Mouse (Mus musculus) MEL (cell line): Measurements from ENCODE around the gene Gm43552. TPM values are rescaled to one million over a fixed set of nuclear protein-coding genes. Genes with fewer than 3 reads are reported as not detected.

Source experiments
- DNase-seq: peaks from one replicate; pipeline ENCODE4 v3.0.0; 2011; ENCODE audit warnings: low read depth, low spot score
- H3K27ac ChIP-seq: 2 replicates; pipeline ENCODE4 v1.5.1; 2012; ENCODE audit warnings: low read depth, mild to moderate bottlenecking, control low read depth, low read length, moderate library complexity; ENCODE audit not compliant: control insufficient read depth
- H3K27me3 ChIP-seq, 2 experiments: fragments of 150-350 bp in 1 of 2; sonication (generic) in 1 of 2; 2 replicates each; pipeline ENCODE4 v1.6.1; 2012; ENCODE audit warnings: low read length in 2 of 2, mild to moderate bottlenecking in 2 of 2, improper control_type of control experiment in 1 of 2, moderate library complexity in 1 of 2; ENCODE audit not compliant: insufficient read depth in 2 of 2, control insufficient read depth in 1 of 2
- H3K36me3 ChIP-seq, 2 experiments: 2 replicates each; pipeline ENCODE4 v1.6.1; 2012 to 2014; ENCODE audit warnings: low read length in 2 of 2, improper control_type of control experiment in 1 of 2, inconsistent platforms in 1 of 2, mild to moderate bottlenecking in 1 of 2; ENCODE audit not compliant: insufficient read depth in 2 of 2, control insufficient read depth in 1 of 2
- H3K4me1 ChIP-seq, 2 experiments: fragments of 150-350 bp in 1 of 2; sonication (generic) in 1 of 2; 2 replicates each; pipeline ENCODE4 v1.6.1; 2012; ENCODE audit warnings: low read length in 2 of 2, improper control_type of control experiment in 1 of 2, mild to moderate bottlenecking in 1 of 2; ENCODE audit not compliant: insufficient read depth in 2 of 2, control insufficient read depth in 1 of 2
- H3K4me3 ChIP-seq, 2 experiments: fragments of 150-350 bp in 1 of 2; sonication (generic) in 1 of 2; 2 replicates each; pipeline ENCODE4 v1.5.1; 2012; ENCODE audit warnings: low read depth in 2 of 2, low read length in 2 of 2, mild to moderate bottlenecking in 2 of 2, moderate library complexity in 2 of 2, control low read depth in 1 of 2, improper control_type of control experiment in 1 of 2; ENCODE audit not compliant: control insufficient read depth in 1 of 2, insufficient read depth in 1 of 2
- H3K79me2 ChIP-seq: 2 replicates; pipeline ENCODE4 v1.6.1; 2012; ENCODE audit warnings: mild to moderate bottlenecking, low read length, moderate library complexity; ENCODE audit not compliant: control insufficient read depth, poor library complexity, insufficient read depth
- H3K9ac ChIP-seq: 2 replicates; pipeline ENCODE4 v1.6.1; 2012; ENCODE audit warnings: low read depth, mild to moderate bottlenecking, control low read depth, low read length, moderate library complexity; ENCODE audit not compliant: control insufficient read depth, poor library complexity, severe bottlenecking
- H3K9me3 ChIP-seq: fragments of 150-350 bp; sonication (generic); replicated peaks from 2 replicates; pipeline ENCODE4 v1.6.1; 2012; ENCODE audit warnings: mild to moderate bottlenecking, low read length, improper control_type of control experiment, moderate library complexity; ENCODE audit not compliant: insufficient read depth
- BHLHE40 ChIP-seq: IDR thresholded peaks from 2 replicates; pipeline ENCODE4 v1.6.1; 2012; ENCODE audit warnings: low read depth, mild to moderate bottlenecking, inconsistent platforms, low read length, improper control_type of control experiment, borderline replicate concordance
- CHD1 ChIP-seq: IDR thresholded peaks from 2 replicates; pipeline ENCODE4 v1.6.1; 2012; ENCODE audit warnings: low read depth, mild to moderate bottlenecking, inconsistent platforms, low read length, improper control_type of control experiment
- CTCF ChIP-seq, 3 experiments: IDR thresholded peaks in 2 of 3; conservative IDR thresholded peaks in 1 of 3; 2 replicates each; pipeline ENCODE4 v1.5.1; 2011 to 2012; ENCODE audit warnings: low read length in 3 of 3, low read depth in 2 of 3, mild to moderate bottlenecking in 2 of 3, improper control_type of control experiment in 1 of 3, inconsistent platforms in 1 of 3, mixed read lengths in 1 of 3, moderate library complexity in 1 of 3; ENCODE audit not compliant: control insufficient read depth in 1 of 3, insufficient read depth in 1 of 3, poor library complexity in 1 of 3, severe bottlenecking in 1 of 3
- ELF1 ChIP-seq: IDR thresholded peaks from 2 replicates; pipeline ENCODE4 v1.6.1; 2014; ENCODE audit warnings: low read depth, mild to moderate bottlenecking, inconsistent platforms, low read length, improper control_type of control experiment, moderate library complexity
- ETS1 ChIP-seq: IDR thresholded peaks from 2 replicates; pipeline ENCODE4 v1.6.1; 2012; ENCODE audit warnings: low read depth, mild to moderate bottlenecking, inconsistent platforms, low read length, improper control_type of control experiment, moderate library complexity
- GATA1 ChIP-seq: IDR thresholded peaks from 2 replicates; pipeline ENCODE4 v1.6.1; 2011; ENCODE audit warnings: low read depth, low read length, improper control_type of control experiment
- HCFC1 ChIP-seq: IDR thresholded peaks from 2 replicates; pipeline ENCODE4 v1.6.1; 2012; ENCODE audit warnings: low read depth, mild to moderate bottlenecking, inconsistent platforms, low read length, improper control_type of control experiment, moderate library complexity
- JUND ChIP-seq: IDR thresholded peaks from 2 replicates; pipeline ENCODE4 v1.6.1; 2011; ENCODE audit warnings: low read depth, mild to moderate bottlenecking, improper control_type of control experiment, low read length
- KAT2A ChIP-seq: conservative IDR thresholded peaks from 2 replicates; pipeline ENCODE4 v1.6.1; 2012; ENCODE audit warnings: low read depth, low read length, improper control_type of control experiment, inconsistent platforms
- MAFK ChIP-seq: IDR thresholded peaks from 2 replicates; pipeline ENCODE4 v1.6.1; 2011; ENCODE audit warnings: low read depth, mild to moderate bottlenecking, low read length, improper control_type of control experiment, borderline replicate concordance
- MAX ChIP-seq: IDR thresholded peaks from 2 replicates; pipeline ENCODE4 v1.6.1; 2011; ENCODE audit warnings: low read length, improper control_type of control experiment
- MAZ ChIP-seq: IDR thresholded peaks from 2 replicates; pipeline ENCODE4 v1.6.1; 2012; ENCODE audit warnings: low read depth, mild to moderate bottlenecking, inconsistent platforms, low read length, improper control_type of control experiment
- MXI1 ChIP-seq: IDR thresholded peaks from 2 replicates; pipeline ENCODE4 v1.6.1; 2011; ENCODE audit warnings: mild to moderate bottlenecking, low read depth, low read length, improper control_type of control experiment
- MYB ChIP-seq: IDR thresholded peaks from 2 replicates; pipeline ENCODE4 v1.6.1; 2011; ENCODE audit warnings: mild to moderate bottlenecking, low read depth, low read length, improper control_type of control experiment
- POLR2A ChIP-seq, 2 experiments: IDR thresholded peaks; 2 replicates each; pipeline ENCODE4 v1.6.1; 2011 to 2012; ENCODE audit warnings: low read length in 2 of 2, mild to moderate bottlenecking in 2 of 2, control low read depth in 1 of 2, improper control_type of control experiment in 1 of 2, low read depth in 1 of 2, moderate library complexity in 1 of 2; ENCODE audit not compliant: control insufficient read depth in 1 of 2, insufficient read depth in 1 of 2, poor library complexity in 1 of 2
- TAL1 ChIP-seq: IDR thresholded peaks from 2 replicates; pipeline ENCODE4 v1.6.1; 2012; ENCODE audit warnings: mild to moderate bottlenecking, inconsistent platforms, low read length, moderate library complexity, mixed read lengths
- TCF12 ChIP-seq: IDR thresholded peaks from 2 replicates; pipeline ENCODE4 v1.6.1; 2014; ENCODE audit warnings: low read depth, mild to moderate bottlenecking, inconsistent platforms, low read length, improper control_type of control experiment, moderate library complexity
- USF1 ChIP-seq: IDR thresholded peaks from 2 replicates; pipeline ENCODE4 v1.6.1; 2014; ENCODE audit warnings: low read depth, mild to moderate bottlenecking, inconsistent platforms, low read length, improper control_type of control experiment, moderate library complexity
- USF2 ChIP-seq, 2 experiments: IDR thresholded peaks; 2 replicates each; pipeline ENCODE4 v1.6.1; 2011 to 2012; ENCODE audit warnings: improper control_type of control experiment in 2 of 2, low read length in 2 of 2, borderline replicate concordance in 1 of 2, inconsistent platforms in 1 of 2, low read depth in 1 of 2, mild to moderate bottlenecking in 1 of 2; ENCODE audit not compliant: insufficient read depth in 1 of 2
- ZC3H11A ChIP-seq: IDR thresholded peaks from 2 replicates; pipeline ENCODE4 v1.6.1; 2012; ENCODE audit warnings: low read depth, mild to moderate bottlenecking, inconsistent platforms, low read length, improper control_type of control experiment
- ZKSCAN1 ChIP-seq: IDR thresholded peaks from 2 replicates; pipeline ENCODE4 v1.6.1; 2012; ENCODE audit warnings: low read depth, mild to moderate bottlenecking, inconsistent platforms, low read length, improper control_type of control experiment, moderate library complexity
- ZMIZ1 ChIP-seq: IDR thresholded peaks from 2 replicates; pipeline ENCODE4 v1.6.1; 2012; ENCODE audit warnings: low read depth, mild to moderate bottlenecking, inconsistent platforms, low read length, improper control_type of control experiment, moderate library complexity
- polyA plus RNA-seq, 2 experiments: library from polyadenylated mRNA; stranded (reverse) in 1 of 2; unstranded in 1 of 2; fragments of >175 nt in 1 of 2; fragments of >200 nt in 1 of 2; gene quantifications; 2 replicates each; pipeline versions ENCODE4 v1.2.1 to v1.2.4; 2012; ENCODE audit warnings: low replicate concordance in 2 of 2, low read depth in 1 of 2; ENCODE audit not compliant: insufficient read length in 2 of 2, insufficient read depth in 1 of 2, missing spikeins in 1 of 2
- total RNA-seq: library from RNA; depleted of rRNA; stranded (reverse); fragments of 300-350 nt; gene quantifications from 2 replicates; pipeline ENCODE4 v1.2.3, GENCODE M21; 2012

Gene Gm43552
- total and polyA plus RNA-seq, 3 experiments, result 1.7 TPM; not detected in 2

DNA sequence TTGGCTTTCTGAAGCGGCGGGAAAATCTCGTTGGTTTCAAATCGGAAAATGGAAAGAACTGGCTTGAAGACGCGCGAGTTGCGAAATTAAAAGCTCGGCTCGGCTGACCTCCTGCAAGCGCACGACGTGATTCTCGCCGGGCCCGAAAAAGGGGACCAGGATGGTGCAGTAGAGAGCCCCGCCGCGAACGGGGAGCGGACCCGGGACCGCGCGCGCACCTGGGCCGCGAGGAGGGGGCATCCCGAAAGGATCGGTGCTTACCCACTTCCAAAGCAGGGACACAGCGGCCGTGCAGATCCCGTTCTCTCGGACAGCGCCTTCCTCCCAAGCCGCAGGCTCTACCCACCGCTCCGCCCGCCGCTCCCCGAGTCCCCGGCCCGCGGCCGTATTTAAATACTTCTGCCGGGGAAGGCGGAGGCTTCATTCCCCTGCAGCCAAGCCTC lies 57.2 kb downstream of the Gm43552 start:
- Histone ChIP-seq H3K79me2 (peaks cover 5% of the 10 kb centered on the region), H3K27me3 (no peaks in the 10 kb centered on the region), H3K9me3 (no peaks in the 10 kb centered on the region), H3K9ac (peak overlapping the region; percentile 87), H3K4me1 (peaks cover 0 to 3% of the 10 kb centered on the region in 2 experiments; a peak in 1 of 4 replicates), H3K4me3 (peak overlapping the region; percentile 71 to 97), H3K27ac (no peak overlapping the region), H3K36me3 (peaks cover 0 to 3% of the 10 kb centered on the region in 2 experiments; a peak in 1 of 4 replicates)
- no peak for DNase-seq
- 0 out of 2 replicates have a peak, but pooled peaks have one; percentile 13 for TF ChIP-seq ZMIZ1
- TF ChIP-seq CTCF (IDR thresholded peaks at IDR 0.05 in 2 of 3, conservative IDR thresholded peaks at IDR 0.05 in 1 of 3; ENCODE audit: control insufficient read depth in 1 of 3, insufficient read depth in 1 of 3, low read depth in 2 of 3, low read length in 3 of 3, poor library complexity in 1 of 3, severe bottlenecking in 1 of 3), result 0 out of 6 replicates have a peak, but pooled peaks of 1 of the 3 experiments have one; percentile 0
- TF ChIP-seq MAX, result no peak

- H3K9ac ChIP-seq, result peak overlapping the region; percentile 87
- peak overlapping the region; percentile 71 to 97 for H3K4me3 ChIP-seq
- H3K79me2 ChIP-seq, result peaks cover 5% of the 10 kb centered on the region
- H3K4me1 ChIP-seq, result peaks cover 0 to 3% of the 10 kb centered on the region in 2 experiments; a peak in 1 of 4 replicates
- no peaks in the 10 kb centered on the region for H3K27me3 ChIP-seq
- TF ChIP-seq USF2 (IDR thresholded peaks at IDR 0.05; ENCODE audit: borderline replicate concordance in 1 of 2, insufficient read depth in 1 of 2, low read depth in 1 of 2, low read length in 2 of 2) (no peak), BHLHE40 (no peak), ZKSCAN1 (no peak), POLR2A (IDR thresholded peaks at IDR 0.05; ENCODE audit: control insufficient read depth in 1 of 2, insufficient read depth in 1 of 2, low read depth in 1 of 2, low read length in 2 of 2, poor library complexity in 1 of 2) (no peak), GATA1 (no peak), CTCF (IDR thresholded peaks at IDR 0.05 in 2 of 3, conservative IDR thresholded peaks at IDR 0.05 in 1 of 3; ENCODE audit: control insufficient read depth in 1 of 3, insufficient read depth in 1 of 3, low read depth in 2 of 3, low read length in 3 of 3, poor library complexity in 1 of 3, severe bottlenecking in 1 of 3) (no peak), ETS1 (no peak), MAX (no peak)
- TF ChIP-seq, all 39 proteins: peak for 0
- H3K9me3 ChIP-seq, result no peaks in the 10 kb centered on the region
- peak; percentile 22 for DNase-seq
- H3K27ac ChIP-seq, result no peak overlapping the region
- H3K36me3 ChIP-seq, result peaks cover 0 to 3% of the 10 kb centered on the region in 2 experiments; a peak in 1 of 4 replicates
Observed at GRCm38 (mm10) chr5:65434471-65435362, 57.9 kb downstream of the Gm43552 start.

DNA sequence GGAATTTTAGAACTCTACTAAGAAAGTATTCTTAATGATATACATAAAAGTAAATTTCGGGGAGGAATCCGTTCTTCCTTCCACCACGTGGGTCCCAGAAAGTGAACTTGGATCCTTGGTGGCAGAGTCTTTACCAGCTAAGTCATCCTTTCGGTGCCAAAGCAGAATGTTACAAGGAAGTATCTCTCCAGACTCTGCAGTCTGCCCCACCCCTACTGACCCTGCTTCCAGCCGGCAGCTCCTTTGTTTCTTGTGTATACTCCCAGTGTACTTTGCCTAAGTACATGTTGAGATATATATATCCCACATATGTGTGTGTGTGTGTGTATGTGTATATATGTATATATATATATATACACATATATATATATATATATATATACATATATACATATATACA lies 63.2 kb downstream of the Gm43552 start:
- no peak overlapping the region for H3K4me3 ChIP-seq
- H3K4me1 ChIP-seq, result no peaks in the 10 kb centered on the region
- H3K27me3 ChIP-seq, result no peaks in the 10 kb centered on the region
- no peak overlapping the region for H3K27ac ChIP-seq
- DNase-seq, result no peak
- H3K9ac ChIP-seq, result no peak overlapping the region
- no peaks in the 10 kb centered on the region for H3K79me2 ChIP-seq
- no peaks in the 10 kb centered on the region for H3K9me3 ChIP-seq
- 0 out of 4 replicates have a peak, but pooled peaks cover 0 to 4% of the 10 kb centered on the region in 2 experiments for H3K36me3 ChIP-seq
- TF ChIP-seq TAL1 (no peak), ETS1 (no peak), MAZ (no peak), CHD1 (no peak), MAFK (no peak), ZC3H11A (no peak), CTCF (IDR thresholded peaks at IDR 0.05 in 2 of 3, conservative IDR thresholded peaks at IDR 0.05 in 1 of 3; ENCODE audit: control insufficient read depth in 1 of 3, insufficient read depth in 1 of 3, low read depth in 2 of 3, low read length in 3 of 3, poor library complexity in 1 of 3, severe bottlenecking in 1 of 3) (no peak), KAT2A (no peak), HCFC1 (no peak), TCF12 (no peak), USF1 (no peak), ELF1 (no peak), MXI1 (no peak), JUND (no peak), MYB (no peak)
